Mouse (Mus musculus) liver, embryonic 11.5 days (tissue): Measurements from ENCODE around the gene Rep15. TPM values are rescaled to one million over a fixed set of nuclear protein-coding genes. Genes with fewer than 3 reads are reported as not detected.

Experiments used
- polyA plus RNA-seq: library from polyadenylated mRNA; unstranded; fragments of >200 nt; fragmentation: Nextera tagmentation; extraction: Ambion mirVana; gene quantifications from 2 replicates; pipeline ENCODE4 v1.2.1, GENCODE M21; 2014

The Rep15 gene
- polyA plus RNA-seq, 1 experiment from 2014 or later: 1.7 TPM

Other genes starting within 250 kb of the Rep15 start
- 0.70 and 0.88 TPM in 2 replicates for gene Arntl2, start 236.5 kb upstream of the Rep15 start, polyA plus RNA-seq
- not detected in 2 replicates for gene Smco2, start 182.5 kb upstream of the Rep15 start, polyA plus RNA-seq
- 31.1 and 33.1 TPM in 2 replicates for gene Ppfibp1, start 144.1 kb upstream of the Rep15 start, polyA plus RNA-seq
- gene 1700034J05Rik, start 78.2 kb upstream of the Rep15 start, polyA plus RNA-seq: 0.08 and 0.17 TPM in 2 replicates
- 139 and 140 TPM in 2 replicates for gene Mrps35, start 10.2 kb downstream of the Rep15 start, polyA plus RNA-seq
- 0.40 and 0.65 TPM in 2 replicates for gene Mansc4, start 54.4 kb downstream of the Rep15 start, polyA plus RNA-seq
- gene Klhl42, start 58.8 kb downstream of the Rep15 start, polyA plus RNA-seq: 6.8 and 7.6 TPM in 2 replicates
- 0.16 and 0.18 TPM in 2 replicates for gene Pthlh, start 231.6 kb downstream of the Rep15 start, polyA plus RNA-seq